Mouse (Mus musculus): Measurements from ENCODE around the gene Ccdc125. TPM values are rescaled to one million over a fixed set of nuclear protein-coding genes. Genes with fewer than 3 reads are reported as not detected.
A peak's percentile ranks its signal among the peaks of the same experiment; 100 is the strongest.

The Ccdc125 gene
- under 1 TPM in 1 of 2 experiments, not detected in 1; 0.25 TPM for total RNA-seq (2021)
- long read RNA-seq, result 0 reads

DNA sequence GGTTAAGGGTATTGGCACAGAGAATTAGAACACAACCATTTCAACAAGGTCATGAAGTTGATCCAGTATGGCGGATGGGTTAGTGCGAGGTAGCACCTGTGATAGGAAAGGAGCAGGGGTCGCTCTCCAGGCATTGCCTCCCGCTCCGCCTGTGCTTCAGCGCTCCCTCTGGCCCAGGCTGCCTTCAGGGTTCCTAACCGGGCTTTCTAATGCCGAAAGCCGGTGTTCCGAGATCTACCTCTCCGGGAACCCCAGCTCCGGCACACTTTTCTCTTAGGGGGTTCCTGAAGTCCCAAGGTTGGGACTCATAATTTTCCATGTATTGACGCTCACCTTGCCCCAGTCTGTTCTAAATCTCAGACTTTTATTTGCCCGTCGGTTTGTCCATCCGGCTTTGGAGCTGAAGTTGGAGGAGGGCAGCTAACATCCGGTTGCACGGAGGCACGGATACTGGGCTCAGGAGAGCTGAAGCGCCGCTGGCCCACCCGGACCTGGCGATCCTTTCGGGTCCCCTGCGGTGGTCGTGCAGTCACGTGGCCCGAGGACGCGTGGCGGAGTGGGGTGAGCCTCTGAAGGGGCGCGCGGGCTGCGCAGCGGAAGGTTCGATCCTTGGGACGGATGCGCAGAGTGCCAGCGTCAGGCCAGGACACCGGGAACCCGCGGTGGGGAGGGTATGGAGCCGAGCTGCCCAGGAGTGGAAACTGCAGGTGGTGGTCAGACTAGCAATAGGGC, at the start of gene Ccdc125:
TSS of gene Ccdc125 (plus strand) at position 427 of the 732 bp plus-strand sequence.
- no peak for DNase-seq (ENCODE audit: low spot score in 2 of 2)

DNA sequence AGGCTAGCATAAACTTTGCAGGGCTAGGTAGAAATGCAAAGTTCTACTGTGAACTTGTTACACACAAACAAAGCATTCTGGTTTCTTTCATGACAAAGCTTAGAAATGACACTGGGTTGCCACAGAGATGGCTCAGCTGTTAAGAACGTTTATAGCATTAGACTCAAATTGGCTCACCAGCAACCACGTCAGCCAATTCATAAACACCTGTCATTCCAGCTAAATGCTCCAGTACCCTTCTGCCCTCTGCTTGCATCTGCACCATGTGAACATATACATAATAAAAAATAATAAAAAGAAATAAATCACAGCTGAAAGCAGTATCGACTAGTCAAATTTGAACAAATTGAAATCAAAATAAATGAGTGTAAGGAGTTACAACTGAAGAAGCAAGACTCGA, 47.3 kb upstream of the Ccdc125 start:
- DNase-seq (ENCODE audit: low spot score in 2 of 2), result no peak

DNA sequence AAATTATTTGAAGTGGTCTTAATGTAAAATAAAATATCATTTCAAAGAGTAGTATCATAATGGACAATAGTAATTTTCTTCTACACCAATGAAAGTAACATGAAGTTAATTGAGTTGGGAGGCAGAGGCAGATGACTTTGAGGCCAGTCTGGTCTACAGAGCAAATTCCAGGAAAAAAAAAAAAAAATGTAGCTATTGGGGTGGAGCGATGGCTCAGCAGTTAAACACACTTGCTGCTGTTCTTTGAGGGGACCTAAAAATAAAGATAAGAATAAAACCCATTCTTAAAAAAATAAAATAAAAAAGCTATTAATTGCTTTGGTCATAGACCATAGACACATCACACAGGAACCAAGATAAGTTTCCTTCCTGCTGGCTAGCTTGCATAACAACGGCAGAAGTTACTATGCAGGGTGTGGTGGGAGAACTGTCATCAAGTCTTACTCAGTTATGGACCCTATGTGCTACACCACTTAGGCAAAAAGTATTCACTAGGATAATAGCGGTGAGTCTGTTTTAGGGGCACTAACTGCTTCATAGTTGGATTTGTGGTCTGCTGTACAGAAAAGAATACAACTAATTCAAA, 35.3 kb upstream of the Ccdc125 start:
- no peak for DNase-seq (ENCODE audit: low spot score in 2 of 2)

DNA sequence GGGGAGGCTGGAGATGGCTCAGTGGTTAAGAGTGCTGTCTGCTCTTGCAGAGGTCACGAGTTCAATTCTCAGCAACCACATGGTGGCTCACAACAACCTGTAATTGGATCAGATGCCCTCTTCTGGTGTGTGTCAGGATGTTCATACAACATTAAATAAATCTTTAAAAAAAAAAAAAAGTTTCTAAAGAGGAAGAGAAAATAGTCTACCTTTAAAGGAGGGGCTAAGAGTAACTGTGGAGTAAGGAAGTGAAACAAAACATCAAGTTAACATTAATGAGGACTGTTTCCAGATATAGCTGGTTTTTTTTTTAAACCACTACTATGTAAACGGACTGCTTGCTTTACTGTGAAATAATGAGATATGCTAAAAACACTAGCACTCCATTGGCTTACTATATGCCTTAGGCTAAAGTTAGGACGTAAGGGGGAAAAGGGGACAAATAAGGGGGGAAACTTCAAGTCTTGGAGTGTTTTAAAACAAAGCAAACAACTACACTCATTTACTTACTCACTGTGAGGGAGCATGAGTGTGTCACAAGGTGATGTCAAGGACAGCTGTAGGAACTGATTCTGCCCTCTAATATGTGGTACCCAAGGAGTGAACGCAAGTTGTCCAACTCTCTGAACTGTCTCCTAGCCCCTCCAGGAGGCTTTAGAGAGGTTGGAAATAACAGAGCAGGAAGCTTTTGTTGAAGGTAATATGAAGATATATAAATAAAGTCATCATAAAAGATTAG, 26.9 kb upstream of the Ccdc125 start:
- DNase-seq (ENCODE audit: low spot score in 2 of 2), result no peak

DNA sequence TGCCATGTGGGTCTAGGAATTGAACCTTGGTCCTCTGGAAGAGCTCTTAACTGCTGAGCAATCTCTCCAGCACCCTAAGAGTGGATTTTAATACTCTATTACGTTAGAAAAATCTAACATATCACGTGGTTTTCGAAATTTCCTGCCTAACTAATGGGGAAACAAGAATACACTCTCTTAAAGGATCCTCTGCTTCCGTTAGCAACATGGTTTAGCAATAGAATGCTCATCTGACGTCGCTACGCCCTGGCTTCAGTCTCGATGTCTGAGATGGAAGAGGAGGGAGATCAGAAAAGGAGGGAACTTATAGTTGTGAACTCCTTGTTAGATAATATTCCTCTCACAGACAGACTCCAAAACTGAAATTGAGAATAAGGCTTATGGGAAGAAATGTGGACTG, 21.3 kb upstream of the Ccdc125 start:
- DNase-seq (ENCODE audit: low spot score in 2 of 2), result no peak

DNA sequence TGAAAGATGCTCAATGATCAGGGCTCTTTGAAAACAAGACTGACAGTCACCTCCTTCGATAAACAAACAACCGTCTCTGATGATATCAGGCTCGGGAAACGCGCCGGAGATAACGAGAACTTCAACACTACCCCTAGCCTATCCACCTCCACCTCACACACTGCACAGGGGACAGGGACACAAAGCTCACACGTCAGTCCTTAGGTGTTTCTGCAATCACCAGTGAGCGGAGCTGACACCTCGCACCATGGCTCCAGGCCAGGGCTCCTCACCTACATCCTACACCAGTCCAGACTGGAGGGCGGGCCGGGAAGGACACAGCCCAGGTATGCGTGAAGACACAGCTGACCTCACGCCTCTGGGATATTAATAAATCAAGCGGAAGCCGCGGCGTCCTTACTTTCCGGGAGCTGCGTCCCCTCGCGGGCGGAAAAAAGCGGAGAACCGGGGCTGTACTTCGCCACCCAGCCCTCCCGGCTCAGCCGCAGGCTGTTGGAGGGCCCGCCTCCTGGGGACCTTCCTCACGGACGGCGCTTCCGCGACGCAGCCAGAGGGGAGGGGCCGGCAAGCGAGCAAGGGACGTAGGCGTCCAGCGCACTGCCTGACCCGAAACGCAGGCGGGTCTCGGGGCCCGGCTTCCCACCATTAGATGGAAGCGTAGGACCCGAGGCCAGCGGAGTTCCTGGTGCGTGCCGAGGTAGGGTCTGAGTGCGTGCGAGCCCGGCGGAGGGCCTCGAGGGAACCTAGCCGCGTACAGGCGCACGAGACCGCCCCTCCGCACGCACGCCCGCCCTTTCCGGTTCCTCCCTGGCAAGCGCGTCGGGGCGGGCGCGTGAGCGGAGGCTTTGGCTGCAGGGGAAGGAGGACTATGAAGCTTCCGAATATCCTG, 18.7 kb upstream of the Ccdc125 start, which contains the start of the genes Ak6 and Rad17:
TSS of gene Ak6 (plus strand) at position 430 of the 889 bp plus-strand sequence.
TSS of gene Rad17 (minus strand) at position 502 of the 889 bp plus-strand sequence.
- DNase-seq (ENCODE audit: low spot score in 2 of 2), result peak; percentile 92 to 96

DNA sequence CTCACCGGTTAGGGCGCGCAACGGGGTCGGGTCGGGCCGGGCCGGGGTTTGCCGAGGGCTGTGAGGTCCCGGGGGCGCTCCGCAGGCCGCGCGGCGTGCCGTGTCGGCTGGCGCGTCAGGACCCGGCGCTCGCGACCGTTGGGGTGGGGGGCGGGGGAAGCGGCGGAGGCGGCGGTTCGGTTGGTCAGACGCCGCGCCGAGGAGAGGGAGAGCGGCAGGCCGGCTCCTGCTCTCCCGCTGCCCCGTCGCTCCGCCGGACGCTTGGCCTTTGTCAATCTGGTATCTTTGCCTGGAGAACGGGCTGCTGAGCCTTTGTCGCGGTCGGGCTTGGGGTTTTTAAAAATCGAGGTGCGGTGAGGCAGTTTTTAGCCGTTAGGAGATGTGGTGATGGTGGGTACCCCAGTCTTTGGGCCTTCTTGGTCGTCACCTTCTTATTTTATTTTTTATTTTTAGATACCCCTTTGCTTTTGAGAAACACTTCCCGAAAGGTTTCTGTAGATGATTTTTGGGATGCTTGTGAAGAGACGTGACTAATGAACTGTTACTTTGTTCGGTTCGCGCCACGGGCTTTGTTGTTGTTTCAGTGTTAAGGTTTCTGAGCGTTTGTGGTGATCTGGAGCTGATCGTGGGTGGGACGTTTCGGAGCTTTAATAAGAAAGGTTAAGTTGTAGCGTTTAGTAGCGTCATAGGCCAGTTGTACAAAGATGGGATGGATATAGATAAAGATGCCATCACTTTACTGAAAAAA, 17.9 kb upstream of the Ccdc125 start, which contains the start of gene Taf9:
TSS of gene Taf9 (plus strand) at position 141 of the 748 bp plus-strand sequence.
- no peak for DNase-seq (ENCODE audit: low spot score in 2 of 2)

DNA sequence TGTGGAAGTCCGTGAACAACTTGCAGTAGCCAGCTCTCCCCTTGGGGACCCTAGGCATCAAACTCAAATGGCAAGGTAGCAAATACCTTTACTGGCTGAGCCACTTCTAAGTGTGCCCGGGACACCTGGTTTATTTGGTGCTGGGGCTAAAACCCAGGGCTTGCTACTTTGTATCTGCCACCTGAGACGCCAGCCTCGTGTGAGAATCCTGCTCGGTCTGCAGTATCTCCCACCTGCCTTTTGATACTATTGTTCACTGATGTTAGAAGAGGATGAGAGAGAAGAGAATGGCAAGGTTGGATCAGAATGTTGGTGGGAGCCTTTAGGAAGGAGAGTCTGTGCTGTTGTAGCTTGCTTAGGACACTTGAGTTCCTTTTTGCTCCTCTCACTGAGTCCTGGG, 11.4 kb upstream of the Ccdc125 start:
- no peak for DNase-seq (ENCODE audit: low spot score in 2 of 2)

DNA sequence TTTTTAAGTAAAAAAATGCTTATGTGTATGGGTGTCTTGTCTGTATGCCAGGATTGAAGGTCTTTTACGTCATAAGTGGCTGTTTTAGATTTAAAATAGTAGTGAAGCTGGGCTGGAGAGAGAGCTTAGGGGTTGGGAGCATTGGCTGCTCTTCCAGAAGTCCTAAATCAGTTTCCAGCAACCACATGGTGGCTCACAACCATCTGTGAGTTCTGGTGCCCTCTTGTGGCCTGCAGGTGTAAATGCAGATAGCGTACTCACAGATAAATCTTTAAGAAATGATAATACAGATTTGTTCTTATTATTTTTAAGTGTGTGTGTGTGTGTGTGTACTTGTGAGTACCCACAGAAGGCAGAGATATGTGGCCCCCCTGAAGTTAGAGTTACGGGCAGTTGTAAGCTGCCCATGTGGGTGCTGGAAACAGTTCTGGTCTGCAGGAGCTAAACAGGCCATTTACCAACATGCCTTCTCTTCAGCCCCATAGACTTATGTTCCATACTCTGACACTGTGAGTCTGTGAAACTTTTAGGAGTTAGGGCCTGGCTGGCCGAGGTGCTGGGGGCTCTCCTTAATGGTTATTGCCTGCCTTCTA, 9.6 kb upstream of the Ccdc125 start:
- DNase-seq (ENCODE audit: low spot score in 2 of 2), result peak in 1 of 2 experiments; percentile 57

DNA sequence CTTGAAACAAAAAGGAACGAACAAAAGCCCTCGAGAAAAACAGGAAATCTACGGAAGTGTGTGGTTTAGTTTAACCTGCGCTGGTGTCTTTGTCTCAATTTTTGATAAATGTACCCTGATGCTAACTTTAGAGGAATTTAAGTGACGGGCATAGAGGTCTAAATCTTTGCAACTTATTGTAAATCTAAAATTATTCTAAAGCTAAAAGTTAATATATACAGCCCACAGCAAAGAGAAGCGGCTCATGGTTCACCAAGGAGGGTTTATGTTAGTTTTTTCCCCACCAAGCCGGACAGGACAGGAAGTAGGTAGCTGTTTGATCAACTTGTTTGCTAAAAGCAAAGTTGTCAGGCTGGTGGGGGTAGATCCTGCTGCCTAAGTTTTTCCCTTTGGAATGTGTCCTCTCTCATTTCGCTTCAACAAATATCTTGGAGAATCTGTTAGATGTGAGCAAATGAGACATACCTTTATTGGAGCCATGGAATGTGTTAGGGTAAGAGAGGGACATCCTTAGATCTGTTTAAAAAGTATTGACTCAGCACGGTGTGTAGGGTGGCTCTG, 744 bp downstream of the Ccdc125 start:
- DNase-seq (ENCODE audit: low spot score in 2 of 2), result no peak

DNA sequence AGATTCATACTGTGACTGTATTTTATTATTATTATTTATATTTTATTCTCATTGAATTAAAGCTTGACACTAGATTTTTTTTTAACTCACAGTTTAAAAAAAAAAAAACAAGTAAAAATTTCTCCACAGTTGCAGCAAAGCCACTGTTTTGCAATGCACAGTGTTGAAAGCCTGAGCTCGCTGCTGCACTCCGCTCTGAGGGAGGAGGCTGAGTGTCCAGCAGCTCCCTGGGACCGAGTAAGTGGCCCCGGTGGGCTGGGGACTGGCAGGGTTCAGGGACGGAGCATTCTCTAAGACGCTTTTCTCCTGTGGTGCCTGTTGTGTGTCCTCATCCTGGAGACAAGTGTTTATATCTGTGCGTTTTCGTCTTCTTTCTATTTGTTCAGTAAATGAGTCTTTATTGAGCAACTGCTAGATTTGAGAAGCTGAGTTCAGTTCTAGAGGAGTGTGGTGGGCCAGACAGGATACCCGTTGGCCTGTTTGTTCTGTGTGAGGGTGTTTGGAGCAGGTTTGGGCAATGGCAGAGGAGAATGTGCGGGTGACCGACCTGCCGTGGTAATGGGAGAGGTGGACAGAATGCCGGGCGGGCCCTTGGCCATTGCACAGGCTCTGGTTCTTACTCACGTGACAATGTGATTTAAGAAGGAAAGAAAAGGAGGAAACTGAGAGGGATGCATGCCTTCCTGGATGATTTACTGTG, 6.6 kb downstream of the Ccdc125 start:
- no peak for DNase-seq (ENCODE audit: low spot score in 2 of 2)

DNA sequence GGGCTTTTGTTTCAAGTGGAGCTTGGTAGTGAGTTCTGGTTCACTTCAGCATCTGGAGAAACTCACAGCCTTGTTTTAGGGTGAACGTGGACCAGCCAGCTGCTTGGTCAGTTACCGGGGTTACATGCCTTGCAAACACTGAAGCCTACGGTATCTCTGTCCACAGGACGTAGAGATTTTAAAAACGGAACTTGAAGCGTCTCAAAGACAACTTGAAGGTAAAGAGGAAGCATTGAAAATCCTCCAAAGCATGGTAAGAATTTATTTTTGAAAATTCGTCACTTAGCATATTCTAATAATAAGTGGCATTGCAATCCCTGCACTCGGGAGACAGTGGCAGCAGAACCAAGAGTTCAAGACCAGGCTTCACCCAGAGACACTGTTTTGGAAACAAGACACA, 12.1 kb downstream of the Ccdc125 start:
- DNase-seq (ENCODE audit: low spot score in 2 of 2), result no peak

DNA sequence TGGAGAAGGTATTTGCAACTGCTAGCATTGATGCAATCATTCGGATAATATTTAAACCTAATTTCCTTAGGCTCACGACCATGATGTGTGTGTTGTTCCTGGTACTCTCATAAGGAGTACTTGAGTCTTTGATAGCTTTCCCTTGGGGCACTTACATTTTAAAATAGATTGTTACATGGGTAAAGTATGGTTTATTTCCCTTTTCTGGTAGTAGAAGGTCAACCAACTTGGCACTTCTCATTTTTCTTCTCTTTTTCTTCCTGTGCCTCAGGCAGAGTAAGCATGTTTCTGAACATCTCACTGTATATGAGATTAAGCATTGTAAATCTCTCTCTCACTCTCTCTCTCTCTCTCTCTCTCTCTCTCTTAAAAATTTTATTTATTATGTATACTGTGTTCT, 13.3 kb downstream of the Ccdc125 start:
- DNase-seq (ENCODE audit: low spot score in 2 of 2), result no peak

DNA sequence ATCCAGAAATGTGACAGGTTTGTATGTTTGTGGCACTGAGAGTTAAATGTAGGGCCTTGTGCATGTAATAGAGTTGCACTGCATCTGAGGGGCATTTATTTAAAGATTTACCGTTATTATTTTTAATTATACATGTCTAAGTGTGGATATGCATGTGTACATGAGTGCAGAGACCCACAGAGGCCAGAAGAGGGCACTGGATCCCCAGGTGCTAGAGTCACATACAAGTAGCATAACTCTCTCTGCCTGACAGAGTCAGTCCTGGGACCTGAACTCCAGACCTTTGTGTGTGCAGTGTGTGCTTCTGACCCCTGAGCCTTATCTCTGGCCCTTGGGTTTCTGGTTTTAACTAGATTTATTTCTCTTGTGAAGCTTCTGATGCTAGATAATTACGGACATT, 14.8 kb downstream of the Ccdc125 start:
- DNase-seq (ENCODE audit: low spot score in 2 of 2), result no peak

DNA sequence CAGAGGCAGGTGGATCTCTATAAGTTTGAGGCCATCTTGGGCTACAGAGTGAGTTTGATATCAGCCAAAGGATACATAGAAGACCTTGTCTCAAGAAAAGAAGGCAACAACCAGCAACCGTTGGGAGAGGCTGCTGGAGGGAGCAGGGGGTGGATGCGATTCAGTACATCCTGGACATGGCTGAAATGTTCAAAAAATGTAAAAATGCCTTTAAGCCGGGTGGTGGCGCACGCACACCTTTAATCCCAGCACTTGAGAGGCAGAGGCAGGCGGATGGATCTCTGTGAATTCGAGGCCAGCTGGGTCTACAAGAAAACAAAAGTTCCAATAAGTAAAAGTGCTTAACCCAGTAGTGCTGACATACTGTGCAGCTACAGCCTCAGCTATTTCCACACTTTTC, 18.0 kb downstream of the Ccdc125 start:
- no peak for DNase-seq (ENCODE audit: low spot score in 2 of 2)

DNA sequence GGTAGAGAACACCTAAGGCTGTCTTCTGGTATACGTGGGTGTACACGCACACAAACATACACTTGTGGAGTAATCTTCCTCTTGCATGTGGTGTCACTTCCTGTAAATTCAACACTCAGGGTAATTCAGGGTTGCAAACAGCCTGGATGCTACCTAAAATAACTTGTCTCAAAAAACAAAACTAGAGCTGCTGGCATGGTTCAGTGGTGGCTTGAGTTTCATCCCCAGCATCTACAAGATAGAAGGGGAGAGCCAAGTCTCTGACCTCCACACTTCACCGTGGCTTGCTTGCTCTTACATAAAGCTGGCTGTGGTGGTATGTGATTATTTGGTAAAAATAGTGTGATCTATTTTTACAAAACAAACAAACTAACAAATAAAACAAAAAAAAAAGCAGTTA, 28.0 kb downstream of the Ccdc125 start:
- DNase-seq (ENCODE audit: low spot score in 2 of 2), result no peak

DNA sequence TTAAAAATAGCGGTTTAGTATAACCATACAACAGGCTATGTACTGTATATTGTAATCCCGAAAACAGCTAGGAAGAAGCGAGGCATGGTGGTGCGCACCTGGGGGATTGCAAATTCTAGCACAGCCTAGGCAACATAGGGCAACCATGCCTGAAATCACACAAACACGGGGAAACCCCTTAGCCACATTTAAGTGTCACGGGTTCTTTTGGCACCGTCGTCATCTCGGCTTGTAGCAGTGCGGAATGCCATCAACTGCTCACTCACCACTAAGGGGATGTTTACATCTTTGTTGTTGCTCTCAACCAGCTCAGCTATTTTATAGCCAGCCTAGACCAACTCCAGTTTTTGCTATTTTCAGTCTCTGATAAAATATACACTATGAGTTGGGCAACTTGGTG, 29.3 kb downstream of the Ccdc125 start:
- DNase-seq (ENCODE audit: low spot score in 2 of 2), result no peak

DNA sequence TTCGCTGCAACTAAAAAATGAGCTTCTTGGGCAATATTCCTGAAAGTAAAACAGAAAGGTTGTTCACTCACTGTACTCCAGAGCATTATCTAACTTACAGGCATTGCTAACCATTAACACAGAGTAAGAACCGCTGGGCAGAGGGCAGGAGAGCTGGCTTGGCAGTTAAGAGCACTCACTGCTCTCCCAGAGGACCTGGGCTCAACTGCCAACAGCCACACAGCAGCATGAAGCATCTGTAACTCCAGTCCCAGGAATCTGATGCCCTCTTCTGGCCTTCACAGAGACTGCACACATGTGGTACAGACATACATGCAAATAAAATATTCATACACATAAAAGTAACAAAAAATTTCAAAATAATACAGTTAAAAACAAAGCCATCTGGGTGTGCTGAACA, 34.0 kb downstream of the Ccdc125 start:
- DNase-seq (ENCODE audit: low spot score in 2 of 2), result no peak

DNA sequence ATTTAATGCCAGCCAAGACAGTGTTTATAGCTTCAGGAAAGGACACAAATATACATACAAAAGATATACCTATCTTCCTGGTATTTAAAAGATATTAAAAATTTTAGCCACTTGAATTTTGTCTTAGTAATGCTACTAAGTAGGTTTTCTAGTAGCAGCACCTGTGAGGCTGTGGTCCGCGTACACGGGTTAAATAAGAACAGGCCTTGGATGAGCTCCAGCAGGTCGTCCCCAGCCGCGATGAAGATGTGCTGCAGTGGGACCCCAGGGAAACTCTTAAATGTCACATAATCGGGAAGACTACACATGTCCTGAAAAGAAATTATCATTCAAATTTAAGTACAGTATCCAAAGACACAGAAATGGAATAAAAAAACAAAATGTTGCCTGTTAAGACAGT, 36.7 kb downstream of the Ccdc125 start:
- no peak for DNase-seq (ENCODE audit: low spot score in 2 of 2)
